Mouse (Mus musculus) heart, postnatal 0 days (tissue): Measurements from ENCODE around the gene Primpol.

ENCODE experiments used
- CTCF ChIP-seq: IDR thresholded peaks from 2 replicates; pipeline ENCODE4 v1.5.1; 2016; ENCODE audit warnings: antibody characterized with exemption, control low read depth, low read depth
- EP300 ChIP-seq: IDR thresholded peaks from 2 replicates; pipeline ENCODE4 v1.6.1; 2016; ENCODE audit warnings: antibody characterized with exemption, low read depth

DNA sequence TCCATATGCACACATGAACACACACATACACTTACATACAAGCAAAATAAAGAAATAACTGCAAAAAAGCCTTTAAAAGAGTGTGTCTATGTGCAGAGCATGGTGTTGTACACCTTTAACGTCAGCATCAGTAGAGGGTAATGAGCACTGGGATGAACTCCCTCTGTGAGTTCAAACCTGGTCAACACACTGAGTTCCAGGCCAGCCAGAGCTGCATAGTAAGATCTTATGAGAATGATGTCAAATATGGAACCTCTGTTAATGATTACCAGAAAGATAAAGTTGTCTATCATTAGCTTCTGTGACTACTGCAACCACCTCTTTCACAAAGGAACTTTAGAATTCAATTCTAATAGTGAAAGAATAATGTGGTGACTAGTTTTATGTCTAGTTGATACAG is 10.1 kb downstream of the Primpol start:
- TF ChIP-seq CTCF (no peak), EP300 (no peak)
